Mouse (Mus musculus) CH12.LX (cell line): Measurements from ENCODE around the gene Gm10644. TPM values are rescaled to one million over a fixed set of nuclear protein-coding genes. Genes with fewer than 3 reads are reported as not detected.

Source experiments
- DNase-seq: peaks from one replicate; pipeline ENCODE4 v3.0.0-alpha.2; 2013; ENCODE audit errors: extremely low read depth
- H3K27ac ChIP-seq: 2 replicates; pipeline ENCODE4 v1.5.1; 2012; ENCODE audit warnings: low read depth, mild to moderate bottlenecking, control low read depth, moderate library complexity; ENCODE audit not compliant: insufficient read depth
- H3K27me3 ChIP-seq: replicated peaks from 2 replicates; pipeline ENCODE3; 2012; ENCODE audit warnings: inconsistent platforms
- H3K36me3 ChIP-seq, 2 experiments: replicated peaks in 1 of 2; 2 replicates each; pipeline versions ENCODE3 to v1.6.1; 2012; ENCODE audit warnings: inconsistent platforms in 1 of 2, low read length in 1 of 2, mild to moderate bottlenecking in 1 of 2, mixed read lengths in 1 of 2, moderate library complexity in 1 of 2; ENCODE audit not compliant: control insufficient read depth in 1 of 2, insufficient read depth in 1 of 2
- H3K4me1 ChIP-seq, 2 experiments: 2 replicates each; pipeline ENCODE4 v1.6.1; 2012; ENCODE audit warnings: inconsistent platforms in 1 of 2, moderate library complexity in 1 of 2; ENCODE audit not compliant: insufficient read depth in 2 of 2, control insufficient read depth in 1 of 2
- H3K4me2 ChIP-seq: 2 replicates; pipeline ENCODE4 v1.6.1; 2012; ENCODE audit warnings: low read depth, mild to moderate bottlenecking, control low read depth; ENCODE audit not compliant: poor library complexity, insufficient read depth, severe bottlenecking
- H3K4me3 ChIP-seq, 3 experiments: fragments of 150-350 bp in 1 of 3; sonication (generic) in 1 of 3; replicated peaks in 1 of 3; 2 replicates each; pipeline versions ENCODE3 to v1.5.1; 2011 to 2012; ENCODE audit warnings: low read depth in 2 of 3, low read length in 2 of 3, mild to moderate bottlenecking in 2 of 3, moderate library complexity in 2 of 3, control low read depth in 1 of 3, improper control_type of control experiment in 1 of 3, inconsistent platforms in 1 of 3, mixed read lengths in 1 of 3; ENCODE audit not compliant: poor library complexity in 1 of 3
- H3K79me2 ChIP-seq: replicated peaks from 2 replicates; pipeline ENCODE4 v1.6.1; 2012; ENCODE audit warnings: mild to moderate bottlenecking, moderate library complexity; ENCODE audit not compliant: control insufficient read depth, poor library complexity, insufficient read depth, severe bottlenecking; ENCODE audit errors: extremely low read depth
- H3K9ac ChIP-seq: 2 replicates; pipeline ENCODE4 v1.6.1; 2012; ENCODE audit warnings: low read depth, mild to moderate bottlenecking, control low read depth, moderate library complexity; ENCODE audit not compliant: insufficient read depth
- H3K9me3 ChIP-seq: replicated peaks from 2 replicates; pipeline ENCODE3; 2012; ENCODE audit warnings: low read length, inconsistent platforms, mixed read lengths
- BHLHE40 ChIP-seq: IDR thresholded peaks from 2 replicates; pipeline ENCODE4 v1.6.1; 2011; ENCODE audit warnings: mild to moderate bottlenecking, low read depth, low read length, improper control_type of control experiment
- CHD1 ChIP-seq: IDR thresholded peaks from 2 replicates; pipeline ENCODE4 v1.6.1; 2012; ENCODE audit warnings: low read depth, low read length, improper control_type of control experiment, inconsistent platforms
- CTCF ChIP-seq, 2 experiments: IDR thresholded peaks in 1 of 2; conservative IDR thresholded peaks in 1 of 2; 2 replicates each; pipeline ENCODE4 v1.5.1; 2011 to 2012; ENCODE audit warnings: low read depth in 2 of 2, low read length in 2 of 2, improper control_type of control experiment in 1 of 2, inconsistent platforms in 1 of 2, mild to moderate bottlenecking in 1 of 2, moderate library complexity in 1 of 2
- E2F4 ChIP-seq: IDR thresholded peaks from 2 replicates; pipeline ENCODE4 v1.6.1; 2011; ENCODE audit warnings: low read depth, low read length, improper control_type of control experiment; ENCODE audit not compliant: insufficient replicate concordance
- ELF1 ChIP-seq: IDR thresholded peaks from 2 replicates; pipeline ENCODE4 v1.6.1; 2014; ENCODE audit warnings: low read depth, mild to moderate bottlenecking, inconsistent platforms, low read length, improper control_type of control experiment
- ETS1 ChIP-seq: conservative IDR thresholded peaks from 2 replicates; pipeline ENCODE4 v1.6.1; 2012; ENCODE audit warnings: low read depth, mild to moderate bottlenecking, inconsistent platforms, low read length, improper control_type of control experiment, moderate library complexity
- JUN ChIP-seq: IDR thresholded peaks from 2 replicates; pipeline ENCODE4 v1.6.1; 2011; ENCODE audit warnings: low read depth, mild to moderate bottlenecking, low read length, improper control_type of control experiment, moderate library complexity; ENCODE audit not compliant: insufficient read depth
- KAT2A ChIP-seq: IDR thresholded peaks from 2 replicates; pipeline ENCODE4 v1.6.1; 2012; ENCODE audit warnings: low read length, improper control_type of control experiment, inconsistent platforms; ENCODE audit not compliant: insufficient replicate concordance
- MAX ChIP-seq: IDR thresholded peaks from 2 replicates; pipeline ENCODE4 v1.6.1; 2011; ENCODE audit warnings: low read length, improper control_type of control experiment
- MAZ ChIP-seq: IDR thresholded peaks from 2 replicates; pipeline ENCODE4 v1.6.1; 2012; ENCODE audit warnings: low read depth, mild to moderate bottlenecking, inconsistent platforms, low read length, improper control_type of control experiment, moderate library complexity
- MEF2A ChIP-seq: IDR thresholded peaks from 2 replicates; pipeline ENCODE4 v1.6.1; 2014; ENCODE audit warnings: low read depth, mild to moderate bottlenecking, inconsistent platforms, low read length, improper control_type of control experiment, borderline replicate concordance
- MXI1 ChIP-seq: IDR thresholded peaks from 2 replicates; pipeline ENCODE4 v1.6.1; 2011; ENCODE audit warnings: mild to moderate bottlenecking, low read depth, low read length, improper control_type of control experiment
- MYC ChIP-seq: IDR thresholded peaks from 2 replicates; pipeline ENCODE4 v1.6.1; 2011; ENCODE audit warnings: low read depth, mild to moderate bottlenecking, improper control_type of control experiment, low read length
- PAX5 ChIP-seq: IDR thresholded peaks from 2 replicates; pipeline ENCODE4 v1.6.1; 2012; ENCODE audit warnings: low read length, inconsistent platforms, mixed read lengths
- POLR2A ChIP-seq: IDR thresholded peaks from 2 replicates; pipeline ENCODE4 v1.6.1; 2011; ENCODE audit warnings: low read depth, mild to moderate bottlenecking, improper control_type of control experiment, low read length
- POLR2AphosphoS2 ChIP-seq: IDR thresholded peaks from 2 replicates; pipeline ENCODE4 v1.6.1; 2011; ENCODE audit warnings: low read depth, low read length, improper control_type of control experiment
- RAD21 ChIP-seq: IDR thresholded peaks from 2 replicates; pipeline ENCODE4 v1.6.1; 2011; ENCODE audit warnings: low read depth, mild to moderate bottlenecking, low read length, improper control_type of control experiment, moderate library complexity
- SIN3A ChIP-seq: IDR thresholded peaks from 2 replicates; pipeline ENCODE4 v1.6.1; 2012; ENCODE audit warnings: low read length, improper control_type of control experiment, inconsistent platforms
- TBP ChIP-seq: conservative IDR thresholded peaks from 2 replicates; pipeline ENCODE4 v1.6.1; 2011; ENCODE audit warnings: low read depth, low read length, improper control_type of control experiment
- TCF12 ChIP-seq: IDR thresholded peaks from 2 replicates; pipeline ENCODE4 v1.6.1; 2014; ENCODE audit warnings: low read depth, mild to moderate bottlenecking, inconsistent platforms, low read length, improper control_type of control experiment
- USF1 ChIP-seq: IDR thresholded peaks from 2 replicates; pipeline ENCODE4 v1.6.1; 2014; ENCODE audit warnings: low read depth, mild to moderate bottlenecking, inconsistent platforms, low read length, improper control_type of control experiment
- USF2 ChIP-seq: conservative IDR thresholded peaks from 2 replicates; pipeline ENCODE4 v1.6.1; 2011; ENCODE audit warnings: low read depth, low read length, improper control_type of control experiment
- ZC3H11A ChIP-seq: IDR thresholded peaks from 2 replicates; pipeline ENCODE4 v1.6.1; 2012; ENCODE audit warnings: low read depth, mild to moderate bottlenecking, inconsistent platforms, low read length, improper control_type of control experiment
- ZMIZ1 ChIP-seq: IDR thresholded peaks from 2 replicates; pipeline ENCODE4 v1.6.1; 2012; ENCODE audit warnings: low read depth, mild to moderate bottlenecking, inconsistent platforms, low read length, improper control_type of control experiment
- dilution Hi-C: fragments of 300-500 bp; cut with MboI; formaldehyde crosslinking; loops from 2 replicates; pipeline ENCODE4 v1.14.3; 2020; ENCODE audit warnings: low sequenced_read_pairs; ENCODE audit not compliant: extremely low pct_unique_long_range_greater_than_20kb, extremely low pct_ligation_motif_present
- in situ Hi-C: fragments of 300-500 bp; cut with MboI; formaldehyde crosslinking; loops from 3 replicates; pipeline ENCODE4 v1.14.3; 2019; ENCODE audit warnings: low sequenced_read_pairs, low pct_ligation_motif_present, low pct_unique_long_range_greater_than_20kb, mixed read lengths
- polyA plus RNA-seq: library from polyadenylated mRNA; unstranded; fragments of >175 nt; gene quantifications from 2 replicates; pipeline ENCODE4 v1.2.1, GENCODE M21; 2012; ENCODE audit warnings: low read depth; ENCODE audit not compliant: insufficient read length
- total RNA-seq, 2 experiments: library from RNA; depleted of rRNA; stranded (reverse); fragments of 300-350 nt in 1 of 2; fragments of >200 nt in 1 of 2; gene quantifications; 2 replicates each; pipeline ENCODE4 v1.2.3; 2012 to 2014

Gene Gm10644
- total and polyA plus RNA-seq, 3 experiments, result 0.44 to 1.7 (median 0.58) TPM

DNA sequence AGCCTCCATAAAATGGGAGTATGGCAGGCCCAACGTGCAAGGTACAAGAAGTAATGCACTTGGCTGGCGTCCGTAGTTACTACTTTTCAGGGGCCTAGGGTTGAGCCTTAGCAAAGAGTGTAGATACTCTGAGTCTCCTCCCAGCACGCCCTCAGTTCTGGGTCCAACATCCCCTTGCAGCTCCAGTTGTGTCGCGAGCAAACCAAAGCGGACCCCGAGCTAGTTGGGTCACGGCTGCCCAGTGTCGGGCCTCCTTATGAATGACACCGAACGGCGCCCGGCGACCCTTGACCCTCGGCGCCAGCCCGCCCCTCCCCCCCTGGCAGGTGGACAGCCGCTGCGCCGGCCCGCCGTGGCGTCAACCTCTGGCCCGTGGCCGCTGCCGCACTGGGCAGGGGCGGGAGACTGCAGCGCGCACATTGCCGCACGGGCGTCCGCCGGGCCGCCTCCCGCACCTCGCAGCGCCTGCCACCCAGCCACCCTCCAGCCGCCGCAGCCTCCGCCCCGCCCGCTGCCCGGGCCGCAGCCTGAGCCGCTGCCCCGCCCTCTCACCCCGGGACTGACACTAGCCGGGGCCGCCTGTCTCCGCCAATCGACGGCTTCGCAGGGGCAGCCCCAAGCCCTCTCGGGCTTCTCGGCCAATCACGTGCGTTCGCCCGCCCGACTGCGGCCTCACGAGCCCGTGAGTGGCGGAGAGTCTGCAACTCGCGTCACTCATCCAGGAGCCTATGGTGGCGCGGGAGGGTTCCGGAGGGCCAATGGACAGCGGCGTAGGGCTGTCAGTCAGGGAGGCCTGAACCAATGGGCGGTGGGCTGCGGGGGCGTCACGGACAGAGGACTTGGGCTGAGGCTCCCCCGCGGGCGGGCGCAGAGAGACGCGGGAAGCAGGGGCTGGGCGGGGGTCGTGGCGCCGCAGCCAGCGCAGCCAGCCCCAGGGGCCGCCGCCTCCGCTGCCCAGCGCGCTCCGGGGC is 17.4 kb upstream of the Gm10644 start, which contains the start of gene Prkaca (continued):
- TF ChIP-seq MAZ, result peak; percentile 51; the same call in 1 of the 2 replicates
- TF ChIP-seq RAD21, result no peak
- TF ChIP-seq SIN3A, result 0 out of 2 replicates have a peak, but pooled peaks have one; percentile 18
- TF ChIP-seq ZMIZ1, result no peak
- TF ChIP-seq POLR2AphosphoS2, result no peak
- peak; percentile 56; the same call in 1 of the 2 replicates for TF ChIP-seq MXI1
- TF ChIP-seq ZC3H11A, result no peak
- peak; percentile 29; the same call in 1 of the 2 replicates for TF ChIP-seq ELF1

DNA sequence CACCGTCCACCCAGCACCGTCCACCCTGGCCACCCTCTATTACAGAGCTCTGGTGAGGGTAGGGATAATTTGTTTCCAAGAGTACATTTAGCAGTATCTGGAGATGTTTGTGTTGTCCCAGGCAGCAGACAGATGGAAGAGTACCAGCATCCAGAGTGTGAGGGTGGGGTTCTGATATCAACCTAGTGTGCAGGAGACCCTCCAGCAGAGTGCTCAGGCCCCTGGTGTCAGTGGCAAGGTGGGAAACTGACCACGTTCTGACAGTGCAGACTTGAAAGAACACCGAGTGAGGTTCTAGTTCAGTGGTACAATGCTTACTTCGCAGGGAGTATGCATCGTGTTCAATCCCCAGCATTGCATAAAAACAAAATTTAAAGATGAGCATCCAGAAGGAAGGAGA is 16.7 kb upstream of the Gm10644 start:
- peak overlapping the region in 2 of 3 experiments; percentile 40 to 82 for H3K4me3 ChIP-seq
- peak overlapping the region; percentile 66; the same call in 1 of the 2 replicates for H3K4me2 ChIP-seq
- peaks cover 12 to 30% of the 10 kb centered on the region in 2 experiments for H3K4me1 ChIP-seq
- no peak overlapping the region for H3K27ac ChIP-seq
- no peaks in the 10 kb centered on the region for H3K27me3 ChIP-seq
- in situ Hi-C loops (no loop called here), dilution Hi-C loops (no loop called here)
- TF ChIP-seq ZC3H11A, result no peak
- TF ChIP-seq MAX, result no peak
- TF ChIP-seq MEF2A, result no peak
- no peak for TF ChIP-seq ELF1
- no peak for TF ChIP-seq MAZ
- no peak for TF ChIP-seq TCF12
- TF ChIP-seq BHLHE40, result no peak
- TF ChIP-seq E2F4, result no peak
- no peak for TF ChIP-seq PAX5
- no peak for TF ChIP-seq USF1
- no peak for TF ChIP-seq TBP
- TF ChIP-seq CHD1, result no peak
- TF ChIP-seq USF2, result no peak
- TF ChIP-seq POLR2A, result no peak
- no peak for TF ChIP-seq JUN
- TF ChIP-seq CTCF (conservative IDR thresholded peaks at IDR 0.05 in 1 of 2, IDR thresholded peaks at IDR 0.05 in 1 of 2; ENCODE audit: low read depth in 2 of 2, low read length in 2 of 2), result no peak
- TF ChIP-seq KAT2A, result no peak
- no peak for TF ChIP-seq ETS1
- no peak for TF ChIP-seq MYC
- no peak for TF ChIP-seq MXI1
- peaks cover 4% of the 10 kb centered on the region; the same call in 1 of the 2 replicates for H3K79me2 ChIP-seq
- H3K36me3 ChIP-seq, result peaks cover 26 to 47% of the 10 kb centered on the region in 2 experiments
- H3K9ac ChIP-seq, result no peak overlapping the region; the same call in 1 of the 2 replicates
- H3K9me3 ChIP-seq, result no peaks in the 10 kb centered on the region
- DNase-seq, result no peak
